Mouse (Mus musculus) G1E (cell line): ENCODE data around the gene Tnfrsf4.

Experiments
- CTCF ChIP-seq: IDR thresholded peaks from 2 replicates; pipeline ENCODE4 v1.5.1; 2012; ENCODE audit warnings: low read depth, low read length, inconsistent platforms, mixed read lengths
- GATA1 ChIP-seq: IDR thresholded peaks from 2 replicates; pipeline ENCODE4 v1.6.1; 2012; ENCODE audit warnings: borderline replicate concordance, low read length, inconsistent platforms, mixed read lengths
- GATA2 ChIP-seq: IDR thresholded peaks from 2 replicates; pipeline ENCODE4 v1.6.1; 2012; ENCODE audit warnings: low read depth, low read length, inconsistent platforms, borderline replicate concordance
- POLR2AphosphoS5 ChIP-seq: IDR thresholded peaks from 2 replicates; pipeline ENCODE4 v1.6.1; 2012; ENCODE audit warnings: low read depth, low read length, inconsistent platforms; ENCODE audit not compliant: insufficient replicate concordance
- TAL1 ChIP-seq: conservative IDR thresholded peaks from 2 replicates; pipeline ENCODE4 v1.6.1; 2012; ENCODE audit warnings: low read depth, low read length, inconsistent platforms, mixed read lengths

DNA sequence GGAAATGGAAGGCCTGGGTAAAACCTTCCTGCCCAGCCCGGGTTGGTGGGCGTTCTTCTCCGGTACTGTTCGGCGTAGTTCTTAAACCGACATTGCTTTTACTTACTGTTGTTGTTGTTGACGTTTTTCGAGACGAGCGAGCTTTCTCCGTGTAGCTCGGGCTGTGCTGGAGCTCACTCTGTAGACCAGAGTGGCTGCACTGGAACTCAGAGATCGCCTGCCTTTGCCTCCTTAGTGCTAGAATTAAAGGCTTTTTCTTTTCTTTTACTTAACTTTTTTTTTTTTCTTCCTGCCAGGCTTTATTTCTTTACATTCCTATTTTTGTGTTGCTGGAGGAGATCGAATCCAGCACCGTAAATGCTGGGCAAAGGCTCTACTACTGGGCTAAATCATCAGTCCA is 20.0 kb upstream of the Tnfrsf4 start:
- TF ChIP-seq POLR2AphosphoS5 (no peak), CTCF (no peak), TAL1 (no peak), GATA1 (no peak), GATA2 (no peak)
